Mouse (Mus musculus) lung, postnatal 36 days (tissue): Measurements from ENCODE around the gene Gm20388.
A peak's percentile ranks its signal among the peaks of the same experiment; 100 is the strongest.

Experiments
- DNase-seq: peaks from one replicate; pipeline ENCODE4 v3.0.0; 2022; ENCODE audit warnings: mixed read lengths

Gm20388 gene

GRCm38 (mm10) chr8:122522796-122523651, 2612.4 kb downstream of the Gm20388 start:
- DNase-seq = peak; percentile 91

DNA sequence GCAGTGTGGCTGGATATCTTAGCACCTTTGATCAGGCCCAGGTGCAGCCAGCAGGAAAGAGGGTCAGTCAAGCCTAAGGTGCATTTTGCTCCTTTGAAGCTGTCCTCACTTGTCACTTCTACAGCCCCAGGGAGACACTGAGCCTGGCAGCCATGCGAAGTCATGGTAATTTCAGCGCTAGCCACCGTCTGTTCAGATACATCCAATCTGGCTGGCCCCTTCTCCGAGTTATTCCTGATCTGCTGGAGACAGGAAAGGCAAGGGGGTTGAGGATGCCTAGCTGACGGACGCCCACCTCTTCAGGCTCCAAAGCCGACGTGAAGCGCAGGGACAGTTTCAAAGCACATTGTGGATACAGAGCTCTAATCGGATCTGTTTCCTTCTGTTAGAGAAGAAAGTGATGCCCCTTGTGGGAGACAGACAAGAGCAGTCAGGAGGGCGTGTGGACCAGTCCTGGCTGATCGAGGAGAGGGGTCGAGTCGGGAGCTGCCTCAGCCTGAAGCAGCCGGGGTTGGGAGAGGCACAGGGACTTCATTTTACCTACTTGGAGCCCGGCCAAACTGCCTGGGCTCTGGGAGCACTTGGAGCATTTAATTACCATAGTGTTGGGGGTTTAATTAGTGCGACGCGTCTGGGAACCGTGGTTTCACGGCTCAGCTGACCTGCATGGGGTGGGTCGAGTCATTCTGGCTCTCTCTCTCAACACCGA, 2613.2 kb downstream of the Gm20388 start:
- DNase-seq = no peak

- peak; percentile 52 for DNase-seq
Measured at GRCm38 (mm10) chr8:122524506-122524905, 2613.9 kb downstream of the Gm20388 start.

DNA sequence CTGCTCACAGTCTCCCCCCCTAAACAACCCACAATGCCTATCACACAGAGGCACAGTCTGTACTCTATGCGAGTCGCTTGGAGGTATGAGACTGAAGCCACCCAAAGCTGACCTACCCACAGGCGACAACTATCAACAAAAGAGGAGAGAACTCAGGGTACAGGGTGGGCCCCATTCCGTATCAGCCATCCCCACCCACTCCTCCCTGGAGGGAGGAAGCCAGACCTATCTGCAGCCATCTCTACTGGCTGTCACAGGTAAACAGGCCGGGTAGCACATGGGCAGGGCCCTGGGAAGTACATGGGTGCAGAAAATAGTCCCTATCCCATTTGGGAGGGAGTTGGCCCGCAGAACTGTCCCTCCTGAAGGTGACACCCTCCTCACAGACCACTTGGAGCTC, 2614.4 kb downstream of the Gm20388 start:
- peak; percentile 40 for DNase-seq

DNA sequence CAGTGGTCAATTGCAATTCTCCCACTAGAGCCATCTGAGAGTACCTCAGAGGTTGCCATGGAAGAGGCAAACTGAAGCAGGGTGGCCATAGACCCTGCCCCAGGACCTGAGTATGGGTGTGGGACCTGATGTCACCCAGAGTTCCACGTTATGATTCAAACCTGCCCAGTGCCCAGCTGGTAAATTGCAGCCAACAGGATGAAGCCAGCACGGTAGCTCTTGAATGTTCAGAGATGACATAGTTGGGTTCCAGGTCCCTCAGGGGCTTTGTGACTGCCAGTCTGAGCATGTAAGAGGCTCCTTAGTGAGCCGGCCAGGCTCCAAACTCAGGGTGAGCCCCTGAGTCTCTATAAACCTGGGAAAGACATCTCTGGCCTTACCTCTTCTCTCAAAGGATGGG, 2615.4 kb downstream of the Gm20388 start:
- no peak for DNase-seq

DNA sequence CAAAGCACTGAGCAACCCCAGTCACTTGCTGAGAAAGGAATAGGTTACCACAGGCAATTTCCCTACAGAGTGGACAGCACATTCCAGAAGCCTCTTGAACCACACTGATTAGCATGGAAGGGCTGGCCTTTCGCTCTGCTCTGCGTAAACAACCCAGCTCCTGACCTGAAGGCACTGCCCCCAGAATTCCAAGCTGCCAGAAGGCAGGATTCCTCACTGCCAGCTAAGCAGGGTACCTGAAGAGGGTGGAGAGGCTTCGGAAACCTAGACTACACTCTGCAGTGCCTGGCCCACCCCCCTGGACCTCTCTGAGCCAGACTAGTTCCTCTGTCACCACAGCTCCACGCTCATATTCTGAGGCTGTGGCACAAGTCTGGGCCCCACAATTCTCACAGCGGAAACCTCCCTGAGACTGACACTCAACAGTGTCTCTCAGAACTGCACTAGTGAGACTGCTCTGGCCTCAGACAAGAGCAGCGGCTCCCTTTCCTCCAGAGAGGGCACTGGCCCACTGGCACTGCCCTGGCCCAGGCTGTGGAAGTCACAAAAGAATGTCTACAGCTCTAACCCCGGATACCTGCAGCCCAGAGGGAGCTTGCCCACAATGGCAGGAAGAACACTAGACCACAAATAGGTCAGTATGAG, 2616.0 kb downstream of the Gm20388 start:
- peak; percentile 66 for DNase-seq

DNA sequence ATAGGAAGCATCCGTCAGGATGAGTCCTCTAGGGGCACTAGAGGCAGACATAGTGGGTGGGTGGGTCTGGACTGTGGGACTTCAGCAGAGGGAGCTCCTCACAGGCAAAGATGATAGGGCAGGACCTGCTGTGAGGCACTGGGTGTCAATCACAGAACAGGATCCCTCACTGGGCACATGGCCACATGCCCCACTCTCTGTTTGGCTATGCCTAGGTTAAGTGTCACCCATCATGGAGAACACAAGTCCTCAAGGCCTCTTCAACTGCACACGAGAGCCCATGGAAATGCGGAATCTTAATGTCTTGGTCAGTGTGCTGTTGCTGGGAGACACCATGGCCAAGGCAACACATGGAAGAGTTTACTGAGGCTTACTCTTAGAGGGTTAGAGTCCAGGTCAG, 2617.3 kb downstream of the Gm20388 start:
- peak; percentile 54 for DNase-seq

- peak; percentile 32 for DNase-seq
Measured at GRCm38 (mm10) chr8:122529159-122529558, 2618.5 kb downstream of the Gm20388 start.

GRCm38 (mm10) chr8:122531312-122531711, 2620.7 kb downstream of the Gm20388 start:
- peak; percentile 35 for DNase-seq

DNA sequence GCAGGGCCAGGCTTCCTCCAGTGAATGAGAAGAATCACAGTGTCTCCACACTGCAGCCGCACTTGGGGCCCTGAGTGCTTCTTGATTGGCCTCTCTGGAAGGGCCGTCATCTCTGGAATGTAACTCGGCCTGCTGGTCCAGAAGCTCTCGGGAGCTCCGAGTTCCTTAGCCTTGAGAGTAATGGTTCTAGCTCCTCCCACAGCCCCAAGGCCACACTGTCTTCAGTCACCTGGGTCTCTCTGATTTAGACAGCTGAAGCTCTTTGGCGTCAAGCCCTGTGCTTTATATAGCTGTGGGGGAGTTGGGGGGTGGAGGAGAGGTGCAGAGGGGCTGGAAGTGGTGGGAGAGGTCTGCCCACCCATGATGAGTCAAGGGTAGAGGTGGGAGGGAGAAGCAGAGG, 2626.4 kb downstream of the Gm20388 start:
- DNase-seq = peak; percentile 91

DNA sequence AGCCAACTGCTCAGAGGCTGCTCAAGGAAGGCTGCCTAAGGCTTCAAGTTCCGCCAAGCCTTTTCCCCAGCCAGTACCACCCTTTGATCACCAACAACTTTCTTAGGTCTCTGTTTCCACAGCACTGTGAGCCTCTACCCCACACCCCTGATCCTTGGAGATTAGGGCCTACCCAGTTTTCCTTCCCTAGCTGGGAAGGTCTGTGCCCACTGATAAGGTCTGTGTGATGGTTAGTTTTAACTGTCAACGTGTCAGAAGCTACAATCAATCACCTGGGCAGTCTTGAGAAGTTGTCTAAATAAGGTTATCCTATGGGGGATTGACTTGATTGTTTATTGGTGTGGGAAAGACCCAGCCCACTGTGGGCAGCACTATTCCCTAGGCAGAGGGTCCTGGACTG, 2627.2 kb downstream of the Gm20388 start:
- DNase-seq = no peak

- DNase-seq = no peak
Measured at GRCm38 (mm10) chr8:122538310-122539076, 2627.9 kb downstream of the Gm20388 start.

DNA sequence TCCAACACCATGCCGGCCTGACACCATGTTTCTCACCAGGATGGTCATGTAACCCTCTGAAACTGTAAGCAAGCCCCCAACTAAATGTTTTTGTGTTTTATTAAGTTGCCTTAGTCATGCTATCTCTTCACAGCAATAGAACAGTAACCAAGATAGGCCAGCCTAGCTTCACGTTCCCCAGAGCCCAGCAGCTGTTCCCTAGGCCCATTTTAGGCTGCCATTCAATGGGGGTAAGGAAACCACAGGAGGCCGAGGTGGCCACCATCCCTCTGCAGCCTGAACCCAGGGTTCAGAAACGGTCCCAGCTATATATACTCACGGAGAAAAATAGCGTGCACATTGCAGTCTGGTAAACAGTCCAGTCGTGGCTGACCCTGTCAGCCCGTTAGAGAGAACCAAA, 2633.5 kb downstream of the Gm20388 start:
- DNase-seq = no peak

- DNase-seq = peak; percentile 60
Measured at GRCm38 (mm10) chr8:122546066-122546755, 2635.6 kb downstream of the Gm20388 start.

- peak; percentile 79 for DNase-seq
Measured at GRCm38 (mm10) chr8:122546811-122547453, 2636.3 kb downstream of the Gm20388 start.

- DNase-seq = peak; percentile 77
Measured at GRCm38 (mm10) chr8:122547815-122548214, 2637.2 kb downstream of the Gm20388 start.

DNA sequence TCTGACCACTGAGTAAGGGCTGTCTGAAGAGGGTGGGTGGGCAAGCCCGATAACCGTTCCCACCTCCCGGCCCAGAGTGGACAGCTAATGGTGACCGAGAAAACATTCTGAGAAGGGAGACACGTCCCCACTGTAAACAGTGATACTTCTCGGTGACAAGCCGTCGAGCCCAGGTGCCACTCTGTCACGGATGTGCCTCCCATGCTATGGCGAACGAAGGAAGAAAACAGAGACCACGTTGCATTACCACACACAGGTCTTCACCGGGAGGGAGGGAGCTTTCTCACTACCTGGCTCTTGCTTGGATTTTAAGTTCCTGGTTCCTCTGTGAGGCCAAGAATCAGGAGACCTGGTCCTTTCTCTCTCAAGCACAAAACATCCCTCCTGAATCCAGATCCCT, 2637.7 kb downstream of the Gm20388 start:
- no peak for DNase-seq

- DNase-seq = no peak
Measured at GRCm38 (mm10) chr8:122548891-122549439, 2638.3 kb downstream of the Gm20388 start.

GRCm38 (mm10) chr8:122550234-122550994, 2639.8 kb downstream of the Gm20388 start:
- peak; percentile 64 for DNase-seq

GRCm38 (mm10) chr8:122550995-122551264, 2640.3 kb downstream of the Gm20388 start:
- DNase-seq = no peak
